ENCODE assay signal across 8 mouse cellular contexts in genomic region chr10:94380662-94381392, GRCm38 (mm10).
DNase-seq lines count a peak whose midpoint lies in the region; ATAC-seq and TF ChIP-seq lines count a peak whose summit lies in the region.

No protein-coding gene starts in this region.

- TF ChIP-seq CTCF in brain, embryonic 14.5 days (IDR thresholded peaks at IDR 0.05; ENCODE audit: borderline replicate concordance, extremely low read depth, insufficient read depth, insufficient read length), result no peak

- no peak for TF ChIP-seq POLR2A in brain, embryonic 14.5 days (IDR thresholded peaks at IDR 0.05; ENCODE audit: borderline replicate concordance, extremely low read depth, insufficient read depth, insufficient read length, poor library complexity, severe bottlenecking)

- no peak for ATAC-seq in CD4-positive, CD25-positive, alpha-beta regulatory T cell, adult 4 months

- DNase-seq in left cerebral cortex, postnatal 14 days (ENCODE audit: low spot score in 2 of 2), result peak; percentile 25 to 26
- DNase-seq in left cerebral cortex, adult 11 months (ENCODE audit: low spot score), result no peak
- DNase-seq in brain, embryonic 14.5 days (ENCODE audit: low read depth), result peak; percentile 40
- DNase-seq in kidney, adult 8-10 months, result peak; percentile 78 to 85
- peak; percentile 41 for DNase-seq in lung, postnatal 14 days
- no peak for DNase-seq in frontal cortex, adult 2 months (ENCODE audit: extremely low spot score in 1 of 2, low spot score in 1 of 2)
- DNase-seq in adrenal gland, adult 18-20 months (ENCODE audit: low spot score in 2 of 2), result no peak

- intact Hi-C loops in left cerebral cortex, postnatal 14 days (cut with DNase I), result no loop called here

Comparison
In these comparisons a context has a peak if more than half of its experiments do, and no peak if none do; other contexts are left out.
1. DNase-seq: peak in left cerebral cortex, postnatal 14 days (2 of 2), brain, embryonic 14.5 days (single experiment), kidney, adult 8-10 months (2 of 2) and lung, postnatal 14 days (single experiment); none in left cerebral cortex, adult 11 months (single experiment), frontal cortex, adult 2 months (0 of 2) and adrenal gland, adult 18-20 months (0 of 2).